Mouse (Mus musculus): ENCODE measurements at regions not wholly inside any gene's neighbourhood (a gene's known extent, or its start where the extent isn't known, plus 50 kb on each side); places are given as distances from the start of the nearest gene placed in this dataset.

DNA sequence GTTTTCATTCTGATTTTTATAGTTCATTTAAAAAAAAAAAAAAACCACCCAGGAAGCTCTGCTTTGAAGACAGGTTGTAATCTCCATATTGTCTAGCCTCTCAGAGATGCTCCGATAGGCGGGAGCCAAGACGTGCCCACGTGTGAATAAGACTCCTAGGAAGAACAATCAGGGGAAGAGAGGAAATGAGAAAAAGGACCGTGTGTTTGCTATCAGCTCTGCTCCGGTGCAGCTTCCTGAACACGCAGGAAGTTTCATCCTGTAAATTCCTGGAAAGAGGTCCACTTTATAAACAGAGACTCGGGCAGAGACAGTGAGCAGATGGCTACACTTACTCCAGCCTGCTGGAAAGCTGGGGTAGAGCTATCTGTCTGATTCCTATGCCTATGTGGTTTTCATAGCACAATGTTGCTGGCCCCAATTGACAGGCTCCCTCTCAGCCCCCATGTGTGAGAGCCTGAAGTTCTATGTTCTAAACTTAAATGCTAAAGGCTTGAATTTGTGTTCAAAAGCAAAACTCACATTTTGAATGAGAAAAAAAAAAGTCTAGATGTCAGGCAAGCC lies 111.6 kb downstream of the Lrrc30 start:
- no peaks in the 10 kb centered on the region for H3K27me3 ChIP-seq
- 29% methylated on average over 8 of the region's 8 CpGs for WGBS (ENCODE audit: insufficient replicate concordance)
- no peaks in the 10 kb centered on the region for H3K9me3 ChIP-seq (replicated peaks)
- H3K4me1 ChIP-seq (replicated peaks): no peaks in the 10 kb centered on the region
- no peak overlapping the region for H3K9ac ChIP-seq
- no peaks in the 10 kb centered on the region for H3K36me3 ChIP-seq (replicated peaks)
- H3K27ac ChIP-seq (replicated peaks): no peak overlapping the region
- no peak overlapping the region for H3K4me2 ChIP-seq
- ATAC-seq (ENCODE audit: insufficient read depth): no peak
- no peak overlapping the region for H3K4me3 ChIP-seq (replicated peaks)

GRCm38 (mm10) chr17:67515601-67516147 lies 116.8 kb downstream of the Lrrc30 start:
- Histone ChIP-seq H3K27me3 (no peaks in the 10 kb centered on the region), H3K4me2 (no peak overlapping the region), H3K4me1 (replicated peaks) (no peaks in the 10 kb centered on the region), H3K9me3 (replicated peaks) (no peaks in the 10 kb centered on the region), H3K4me3 (replicated peaks) (no peak overlapping the region), H3K27ac (replicated peaks) (no peak overlapping the region), H3K36me3 (replicated peaks) (no peaks in the 10 kb centered on the region), H3K9ac (no peak overlapping the region)
- ATAC-seq (ENCODE audit: insufficient read depth): no peak
- 65% methylated on average over 7 of the region's 7 CpGs for WGBS (ENCODE audit: insufficient replicate concordance)

GRCm38 (mm10) chr17:67514387-67515241 lies 117.9 kb downstream of the Lrrc30 start:
- Histone ChIP-seq H3K9me3 (replicated peaks) (no peaks in the 10 kb centered on the region), H3K9ac (no peak overlapping the region), H3K4me1 (replicated peaks) (no peaks in the 10 kb centered on the region), H3K36me3 (replicated peaks) (no peaks in the 10 kb centered on the region), H3K4me3 (replicated peaks) (no peak overlapping the region), H3K4me2 (no peak overlapping the region), H3K27ac (replicated peaks) (no peak overlapping the region), H3K27me3 (no peaks in the 10 kb centered on the region)
- WGBS (ENCODE audit: insufficient replicate concordance): 53% methylated on average over 9 of the region's 9 CpGs
- no peak for ATAC-seq (ENCODE audit: insufficient read depth)

- Histone ChIP-seq H3K9ac (no peak overlapping the region), H3K4me2 (no peak overlapping the region), H3K9me3 (replicated peaks) (no peaks in the 10 kb centered on the region), H3K4me1 (replicated peaks) (no peaks in the 10 kb centered on the region), H3K36me3 (replicated peaks) (no peaks in the 10 kb centered on the region), H3K4me3 (replicated peaks) (no peak overlapping the region), H3K27me3 (no peaks in the 10 kb centered on the region), H3K27ac (replicated peaks) (no peak overlapping the region)
- ATAC-seq (ENCODE audit: insufficient read depth): peak; percentile 28; the same call in 1 of the 2 replicates
- 27% methylated on average over 6 of the region's 6 CpGs for WGBS (ENCODE audit: insufficient replicate concordance)
These were observed 119.6 kb downstream of the Lrrc30 start for GRCm38 (mm10) chr17:67512699-67513450.

GRCm38 (mm10) chr17:67512008-67512407 lies 120.5 kb downstream of the Lrrc30 start:
- Histone ChIP-seq H3K36me3 (replicated peaks) (no peaks in the 10 kb centered on the region), H3K4me3 (replicated peaks) (no peak overlapping the region), H3K9me3 (replicated peaks) (no peaks in the 10 kb centered on the region), H3K9ac (no peak overlapping the region), H3K27ac (replicated peaks) (no peak overlapping the region), H3K4me1 (replicated peaks) (no peaks in the 10 kb centered on the region), H3K27me3 (no peaks in the 10 kb centered on the region), H3K4me2 (no peak overlapping the region)
- 31% methylated on average over 6 of the region's 6 CpGs for WGBS (ENCODE audit: insufficient replicate concordance)
- ATAC-seq (ENCODE audit: insufficient read depth): no peak

- no peak for ATAC-seq (ENCODE audit: insufficient read depth)
- no peak overlapping the region for H3K4me3 ChIP-seq (replicated peaks)
- no peaks in the 10 kb centered on the region for H3K4me1 ChIP-seq (replicated peaks)
- H3K27ac ChIP-seq (replicated peaks): no peak overlapping the region
- H3K27me3 ChIP-seq: no peaks in the 10 kb centered on the region
- WGBS (ENCODE audit: insufficient replicate concordance): 68% methylated on average over 9 of the region's 9 CpGs
- no peaks in the 10 kb centered on the region for H3K9me3 ChIP-seq (replicated peaks)
- H3K9ac ChIP-seq: no peak overlapping the region
- no peak overlapping the region for H3K4me2 ChIP-seq
- no peaks in the 10 kb centered on the region for H3K36me3 ChIP-seq (replicated peaks)
These were observed 122.6 kb downstream of the Lrrc30 start for GRCm38 (mm10) chr17:67509921-67510320.

DNA sequence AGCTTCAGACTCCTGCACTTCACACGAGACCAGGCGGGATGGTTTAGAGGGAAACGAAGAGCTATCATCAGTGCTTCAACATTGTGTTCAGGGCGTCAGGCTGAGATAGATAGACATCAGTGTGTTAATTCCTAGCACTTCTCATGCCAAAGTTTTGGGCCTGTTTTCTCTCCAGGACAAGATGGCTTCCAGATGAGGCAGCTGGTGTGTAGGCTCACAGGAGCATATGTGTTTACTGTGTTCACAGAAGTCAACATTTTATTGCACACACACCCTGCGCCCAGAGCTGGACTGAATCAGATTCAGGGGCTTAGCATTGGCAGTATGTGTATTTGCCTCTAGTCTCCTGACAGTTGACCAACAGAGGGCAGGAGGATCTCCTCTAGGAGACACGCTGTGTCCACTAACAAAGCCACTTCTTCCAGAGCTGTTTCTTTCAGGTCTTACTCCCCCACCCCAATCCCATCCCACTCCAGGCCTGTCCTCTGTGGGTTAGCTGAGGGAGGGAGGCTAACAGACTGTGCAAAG lies 123.4 kb downstream of the Lrrc30 start:
- Histone ChIP-seq H3K36me3 (replicated peaks) (no peaks in the 10 kb centered on the region), H3K4me1 (replicated peaks) (no peaks in the 10 kb centered on the region), H3K4me3 (replicated peaks) (no peak overlapping the region), H3K27me3 (no peaks in the 10 kb centered on the region), H3K4me2 (no peak overlapping the region), H3K27ac (replicated peaks) (no peak overlapping the region), H3K9me3 (replicated peaks) (no peaks in the 10 kb centered on the region), H3K9ac (no peak overlapping the region)
- 77% methylated on average over 6 of the region's 6 CpGs for WGBS (ENCODE audit: insufficient replicate concordance)
- ATAC-seq (ENCODE audit: insufficient read depth): no peak

- Histone ChIP-seq H3K9ac (no peak overlapping the region), H3K4me2 (no peak overlapping the region), H3K27ac (replicated peaks) (no peak overlapping the region), H3K27me3 (no peaks in the 10 kb centered on the region), H3K36me3 (replicated peaks) (no peaks in the 10 kb centered on the region), H3K9me3 (replicated peaks) (no peaks in the 10 kb centered on the region), H3K4me3 (replicated peaks) (no peak overlapping the region), H3K4me1 (replicated peaks) (no peaks in the 10 kb centered on the region)
- no peak for ATAC-seq (ENCODE audit: insufficient read depth)
- WGBS (ENCODE audit: insufficient replicate concordance): 35% methylated on average over 2 of the region's 2 CpGs
These were observed 124.2 kb downstream of the Lrrc30 start for GRCm38 (mm10) chr17:67508353-67508752.

DNA sequence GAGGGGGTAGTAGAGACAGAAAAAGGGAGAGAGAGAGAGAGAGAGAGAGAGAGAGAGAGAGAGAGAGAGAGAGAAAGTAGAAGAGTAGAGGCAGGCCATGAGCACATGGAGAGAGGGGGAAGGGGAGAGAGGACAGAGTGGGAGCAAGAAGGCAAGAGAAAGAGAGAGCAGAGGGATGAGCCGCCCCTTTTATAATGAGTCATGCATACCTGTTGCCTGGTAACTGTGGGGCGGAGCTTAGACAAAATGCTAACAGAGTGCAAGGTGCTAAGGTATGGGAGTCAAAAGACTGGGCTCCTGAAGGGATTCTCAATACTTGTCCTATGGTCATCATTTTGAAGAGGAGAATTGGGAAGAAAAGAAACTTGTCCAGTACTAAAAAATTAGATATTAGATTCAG lies 126.1 kb downstream of the Lrrc30 start:
- Histone ChIP-seq H3K4me1 (replicated peaks) (no peaks in the 10 kb centered on the region), H3K4me2 (no peak overlapping the region), H3K9me3 (replicated peaks) (no peaks in the 10 kb centered on the region), H3K36me3 (replicated peaks) (no peaks in the 10 kb centered on the region), H3K9ac (no peak overlapping the region), H3K27me3 (no peaks in the 10 kb centered on the region), H3K27ac (replicated peaks) (no peak overlapping the region), H3K4me3 (replicated peaks) (no peak overlapping the region)
- WGBS (ENCODE audit: insufficient replicate concordance): 50% methylated on average over 2 of the region's 2 CpGs
- no peak for ATAC-seq (ENCODE audit: insufficient read depth)

DNA sequence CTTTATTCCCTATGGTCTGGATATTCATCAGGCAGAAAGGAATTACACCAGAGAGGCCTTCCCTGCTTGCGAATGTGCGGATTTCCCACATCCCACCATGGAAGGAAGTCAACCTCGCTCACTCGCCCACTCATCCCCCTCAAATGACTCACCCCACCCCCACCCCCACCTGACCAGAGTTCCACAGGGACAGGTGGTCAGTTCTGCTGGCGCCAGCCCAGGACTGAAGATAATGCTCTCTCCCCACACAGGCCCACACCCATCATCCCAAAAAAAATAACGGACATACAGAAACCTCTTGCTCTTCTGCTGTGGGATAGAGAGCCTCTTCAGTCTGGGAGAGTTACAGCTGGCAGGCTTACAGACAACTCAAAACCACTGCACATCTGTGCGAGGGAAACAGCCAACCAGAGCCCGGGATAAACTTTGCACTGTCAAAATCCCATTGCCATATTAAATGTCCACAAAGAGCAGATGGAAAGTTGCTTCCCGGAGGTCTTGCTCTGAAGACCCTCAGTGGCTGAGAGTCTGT lies 128.0 kb downstream of the Lrrc30 start:
- no peaks in the 10 kb centered on the region for H3K36me3 ChIP-seq (replicated peaks)
- H3K4me1 ChIP-seq (replicated peaks): no peaks in the 10 kb centered on the region
- WGBS (ENCODE audit: insufficient replicate concordance): 57% methylated on average over 9 of the region's 9 CpGs
- no peak for ATAC-seq (ENCODE audit: insufficient read depth)
- no peak overlapping the region for H3K4me3 ChIP-seq (replicated peaks)
- no peak overlapping the region for H3K27ac ChIP-seq (replicated peaks)
- H3K4me2 ChIP-seq: no peak overlapping the region
- no peaks in the 10 kb centered on the region for H3K27me3 ChIP-seq
- H3K9ac ChIP-seq: no peak overlapping the region
- no peaks in the 10 kb centered on the region for H3K9me3 ChIP-seq (replicated peaks)
